Mouse (Mus musculus) limb, embryonic 12.5 days (tissue): ENCODE results near the gene Syn3. TPM values are rescaled to one million over a fixed set of nuclear protein-coding genes. Genes with fewer than 3 reads are reported as not detected.

ENCODE experiments used
- ATAC-seq: fragments of 200-750 bp; cut with Nextera tagmentation; 2 replicates; pipeline ENCODE4 v1.8.0; 2017; ENCODE audit warnings: low read depth, moderate TSS enrichment; ENCODE audit not compliant: insufficient number of reproducible peaks, insufficient read depth, low FRiP score, low TSS enrichment
- H3K27ac ChIP-seq: fragments of 300-500 bp; sonication (generic); 2 replicates; pipeline ENCODE4 v1.5.1; 2016; ENCODE audit warnings: mild to moderate bottlenecking, moderate library complexity
- H3K27me3 ChIP-seq: fragments of 300-500 bp; sonication (generic); 2 replicates; pipeline ENCODE4 v1.6.1; 2016; ENCODE audit warnings: mild to moderate bottlenecking, moderate library complexity
- H3K36me3 ChIP-seq: fragments of 300-500 bp; sonication (generic); 2 replicates; pipeline ENCODE4 v1.6.1; 2016; ENCODE audit warnings: mild to moderate bottlenecking, moderate library complexity
- H3K4me1 ChIP-seq: fragments of 300-500 bp; sonication (generic); replicated peaks from 2 replicates; pipeline ENCODE4 v1.6.1; 2016
- H3K4me2 ChIP-seq: fragments of 300-500 bp; sonication (generic); 2 replicates; pipeline ENCODE4 v1.6.1; 2016; ENCODE audit warnings: mild to moderate bottlenecking, moderate library complexity
- H3K4me3 ChIP-seq: fragments of 300-500 bp; sonication (generic); replicated peaks from 2 replicates; pipeline ENCODE4 v1.5.1; 2016; ENCODE audit warnings: mild to moderate bottlenecking
- H3K9ac ChIP-seq: fragments of 300-500 bp; sonication (generic); replicated peaks from 2 replicates; pipeline ENCODE4 v1.6.1; 2016; ENCODE audit warnings: mild to moderate bottlenecking, moderate library complexity
- H3K9me3 ChIP-seq: fragments of 300-500 bp; sonication (generic); 2 replicates; pipeline ENCODE4 v1.6.1; 2016; ENCODE audit warnings: mild to moderate bottlenecking, moderate library complexity
- WGBS: fragments of 180-500 bp; shearing (Covaris S2); methylation state at CpG from one replicate; pipeline ENCODE4 v1.1.7; 2016; 5-methylcytosine and 5-hydroxymethylcytosine counted together
- polyA plus RNA-seq: library from polyadenylated mRNA; unstranded; fragments of >200 nt; fragmentation: Nextera tagmentation; extraction: Ambion mirVana; gene quantifications from 2 replicates; pipeline ENCODE4 v1.2.1, GENCODE M21; 2016

Syn3 gene
- polyA plus RNA-seq, 1 experiment from 2014 or later, result 4.1 TPM

DNA sequence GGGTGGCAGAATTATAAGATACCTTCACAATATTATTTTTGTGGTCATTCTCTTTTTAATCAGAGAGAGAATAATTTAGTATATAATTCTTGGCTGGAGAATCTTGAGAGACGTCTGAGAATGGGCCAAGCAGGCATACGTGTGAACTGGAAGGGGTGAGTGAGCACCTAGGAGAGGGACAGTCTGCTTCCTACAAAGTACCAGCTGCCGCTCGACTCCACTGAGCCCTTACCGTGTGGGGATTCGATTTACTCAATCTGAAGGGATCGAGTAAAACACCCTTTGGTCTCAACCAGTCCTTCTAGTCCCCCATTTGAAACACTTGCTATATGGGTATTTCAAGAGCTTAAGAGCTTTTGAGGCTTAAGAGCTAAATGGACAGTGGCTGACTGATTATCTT, 296.9 kb downstream of the Syn3 start:
- Histone ChIP-seq H3K4me2 (no peak overlapping the region), H3K36me3 (no peaks in the 10 kb centered on the region), H3K9me3 (no peaks in the 10 kb centered on the region), H3K4me1 (peaks cover 6% of the 10 kb centered on the region; the same call in 1 of the 2 replicates), H3K27ac (no peak overlapping the region), H3K27me3 (no peaks in the 10 kb centered on the region), H3K4me3 (no peak overlapping the region), H3K9ac (no peak overlapping the region)
- WGBS, result 84% methylated on average over 7 of the region's 7 CpGs
- no peak for ATAC-seq

- no peaks in the 10 kb centered on the region for H3K27me3 ChIP-seq
- H3K4me2 ChIP-seq, result no peak overlapping the region
- WGBS, result 53% methylated on average over 3 of the region's 3 CpGs
- H3K27ac ChIP-seq, result no peak overlapping the region
- H3K4me3 ChIP-seq, result no peak overlapping the region
- no peak for ATAC-seq
- no peaks in the 10 kb centered on the region for H3K9me3 ChIP-seq
- H3K36me3 ChIP-seq, result no peaks in the 10 kb centered on the region
- H3K9ac ChIP-seq, result no peak overlapping the region
- H3K4me1 ChIP-seq, result peaks cover 6% of the 10 kb centered on the region; the same call in 1 of the 2 replicates
Observed at GRCm38 (mm10) chr10:86201006-86201405, 297.7 kb downstream of the Syn3 start.

DNA sequence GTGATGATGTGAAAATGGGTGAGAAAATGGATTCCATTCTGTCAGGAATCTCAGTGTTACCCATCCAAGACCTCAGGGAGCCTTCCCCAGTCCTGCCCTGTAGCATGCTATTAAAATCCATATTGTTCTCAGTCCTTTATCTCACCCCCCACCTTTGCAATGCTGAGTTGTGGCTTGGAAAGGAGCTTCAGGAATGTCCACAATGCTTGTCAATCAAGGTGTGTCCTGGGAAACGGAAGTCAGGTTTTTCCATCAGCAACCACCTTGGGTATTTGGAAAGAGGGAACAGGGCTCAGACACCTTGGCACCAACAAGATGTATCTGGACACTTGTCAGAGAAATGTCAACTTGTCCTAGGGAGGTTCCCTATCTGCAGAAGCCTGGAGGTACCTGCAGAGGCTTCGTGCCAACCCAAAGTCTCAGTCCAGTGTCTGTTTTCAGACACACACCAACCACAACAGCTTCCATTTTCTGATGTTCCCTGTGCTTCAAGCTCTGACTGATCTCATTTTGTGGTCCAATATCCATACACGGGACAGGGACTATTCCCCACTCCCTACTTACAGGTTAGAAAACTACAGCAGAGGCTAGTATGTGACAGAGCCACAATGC, 302.2 kb downstream of the Syn3 start:
- 81% methylated on average over 3 of the region's 3 CpGs for WGBS
- Histone ChIP-seq H3K27ac (no peak overlapping the region), H3K9me3 (no peaks in the 10 kb centered on the region), H3K4me1 (peaks cover 22% of the 10 kb centered on the region), H3K36me3 (no peaks in the 10 kb centered on the region), H3K9ac (no peak overlapping the region), H3K4me2 (no peak overlapping the region), H3K4me3 (no peak overlapping the region), H3K27me3 (no peaks in the 10 kb centered on the region)
- ATAC-seq, result no peak

DNA sequence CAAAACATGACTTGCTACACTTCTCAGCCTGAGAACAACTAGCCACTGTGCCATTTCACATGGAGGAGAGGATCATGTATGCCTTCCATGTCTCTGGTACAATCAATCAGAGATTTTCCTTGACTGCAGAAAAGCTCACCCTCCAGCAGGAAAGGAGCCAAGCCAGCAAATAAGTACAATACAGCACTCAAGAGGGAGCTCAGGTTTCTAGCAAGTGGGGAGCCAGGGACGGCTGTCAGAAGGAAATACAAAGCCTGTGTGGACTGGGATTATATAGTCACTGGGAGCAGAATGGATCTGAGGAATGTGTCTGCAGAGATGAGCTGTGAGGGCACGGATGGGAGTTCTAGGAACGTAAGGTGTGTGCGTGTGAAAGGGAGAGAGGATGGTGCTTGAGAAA, 304.0 kb downstream of the Syn3 start:
- 67% methylated on average over 4 of the region's 4 CpGs for WGBS
- H3K4me3 ChIP-seq, result no peak overlapping the region
- H3K27me3 ChIP-seq, result no peaks in the 10 kb centered on the region
- peaks cover 16% of the 10 kb centered on the region for H3K4me1 ChIP-seq
- no peaks in the 10 kb centered on the region for H3K36me3 ChIP-seq
- ATAC-seq, result no peak
- peak overlapping the region; percentile 41; the same call in 1 of the 2 replicates for H3K27ac ChIP-seq
- H3K9me3 ChIP-seq, result no peaks in the 10 kb centered on the region
- H3K9ac ChIP-seq, result no peak overlapping the region
- no peak overlapping the region for H3K4me2 ChIP-seq

GRCm38 (mm10) chr10:86193863-86194434, 304.7 kb downstream of the Syn3 start:
- Histone ChIP-seq H3K9ac (no peak overlapping the region), H3K4me3 (no peak overlapping the region), H3K27me3 (no peaks in the 10 kb centered on the region), H3K9me3 (no peaks in the 10 kb centered on the region), H3K4me2 (no peak overlapping the region), H3K27ac (peak overlapping the region; percentile 41; the same call in 1 of the 2 replicates), H3K4me1 (peaks cover 16% of the 10 kb centered on the region), H3K36me3 (no peaks in the 10 kb centered on the region)
- no peak for ATAC-seq
- WGBS, result 55% methylated on average over 4 of the region's 4 CpGs

DNA sequence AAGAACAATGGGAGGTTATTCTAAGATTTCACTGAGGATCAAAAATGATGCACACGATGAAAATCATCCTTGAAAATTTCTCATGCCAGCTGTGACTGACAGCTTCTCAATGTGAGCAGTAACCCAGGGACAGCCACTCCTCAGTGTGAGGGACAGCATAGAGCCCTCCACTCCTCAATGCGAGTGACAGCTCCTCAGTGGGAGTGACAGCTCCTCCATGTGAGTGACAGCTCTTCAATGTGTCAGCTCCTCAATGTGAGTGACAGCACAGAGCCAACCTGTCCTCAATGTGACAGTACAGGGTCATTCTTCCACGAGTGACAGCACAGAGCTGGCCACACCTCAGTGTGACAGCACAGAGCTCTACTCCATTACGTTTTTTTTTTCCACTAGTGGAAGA, 310.1 kb downstream of the Syn3 start:
- no peaks in the 10 kb centered on the region for H3K27me3 ChIP-seq
- no peak overlapping the region for H3K4me3 ChIP-seq
- H3K27ac ChIP-seq, result no peak overlapping the region
- H3K4me1 ChIP-seq, result peaks cover 7% of the 10 kb centered on the region
- 83% methylated on average over 4 of the region's 4 CpGs for WGBS
- ATAC-seq, result no peak
- no peaks in the 10 kb centered on the region for H3K9me3 ChIP-seq
- no peak overlapping the region for H3K9ac ChIP-seq
- no peak overlapping the region for H3K4me2 ChIP-seq
- no peaks in the 10 kb centered on the region for H3K36me3 ChIP-seq

- Histone ChIP-seq H3K4me2 (no peak overlapping the region), H3K9me3 (no peaks in the 10 kb centered on the region), H3K9ac (no peak overlapping the region), H3K4me1 (peaks cover 13% of the 10 kb centered on the region), H3K27me3 (no peaks in the 10 kb centered on the region), H3K4me3 (no peak overlapping the region), H3K36me3 (no peaks in the 10 kb centered on the region), H3K27ac (no peak overlapping the region)
- ATAC-seq, result no peak
- WGBS, result 85% methylated on average over 5 of the region's 5 CpGs
Observed at GRCm38 (mm10) chr10:86187881-86188280, 310.8 kb downstream of the Syn3 start.

DNA sequence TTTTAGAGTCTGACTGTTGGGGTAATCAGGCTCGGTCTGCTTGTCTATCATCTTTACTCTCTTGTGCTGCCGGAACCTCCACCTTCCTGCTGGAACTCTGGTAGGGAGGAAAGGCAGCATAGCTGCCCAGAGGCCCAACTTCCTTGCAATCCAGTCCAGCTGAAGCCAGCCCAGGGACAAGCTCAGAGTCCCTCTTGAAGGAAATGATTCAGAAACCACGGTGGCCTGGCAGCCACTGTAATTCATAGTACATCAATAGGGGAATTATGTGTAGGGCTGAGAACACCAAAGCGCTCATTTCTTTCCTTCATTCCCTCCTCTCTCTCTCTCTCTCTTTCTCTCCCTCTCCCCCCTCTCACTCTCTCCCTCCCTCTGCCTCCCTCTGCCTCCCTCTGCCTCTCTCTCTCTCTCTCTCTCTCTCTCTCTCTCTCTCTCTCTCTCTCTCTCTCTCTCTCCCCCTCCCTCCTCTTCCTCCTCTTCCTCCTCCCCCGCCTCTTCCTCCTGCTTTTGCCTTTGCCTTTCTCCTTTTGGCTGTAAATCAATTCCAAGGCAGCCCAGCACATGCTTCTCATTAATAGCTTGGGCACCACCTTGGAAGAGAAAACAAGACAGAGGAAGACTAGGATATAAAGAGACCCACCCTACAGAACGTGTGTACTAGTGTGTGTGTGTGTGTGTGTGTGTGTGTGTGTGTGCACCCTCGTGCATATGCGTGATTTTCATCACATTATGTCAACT, 315.4 kb downstream of the Syn3 start:
- WGBS, result 33% methylated on average over 8 of the region's 8 CpGs
- no peak for ATAC-seq
- Histone ChIP-seq H3K4me2 (no peak overlapping the region), H3K4me1 (peaks cover 21% of the 10 kb centered on the region), H3K27ac (peak overlapping the region; percentile 47), H3K4me3 (no peak overlapping the region), H3K36me3 (no peaks in the 10 kb centered on the region), H3K9me3 (no peaks in the 10 kb centered on the region), H3K27me3 (no peaks in the 10 kb centered on the region), H3K9ac (no peak overlapping the region)

- no peak overlapping the region for H3K27ac ChIP-seq
- no peak overlapping the region for H3K4me3 ChIP-seq
- no peak overlapping the region for H3K9ac ChIP-seq
- H3K27me3 ChIP-seq, result no peaks in the 10 kb centered on the region
- H3K9me3 ChIP-seq, result no peaks in the 10 kb centered on the region
- no peak for ATAC-seq
- H3K4me1 ChIP-seq, result peaks cover 18% of the 10 kb centered on the region
- WGBS, result 44% methylated on average over 3 of the region's 3 CpGs
- H3K4me2 ChIP-seq, result no peak overlapping the region
- no peaks in the 10 kb centered on the region for H3K36me3 ChIP-seq
Observed at GRCm38 (mm10) chr10:86182183-86182805, 316.4 kb downstream of the Syn3 start.

- Histone ChIP-seq H3K4me2 (no peak overlapping the region), H3K27ac (no peak overlapping the region), H3K9ac (no peak overlapping the region), H3K9me3 (no peaks in the 10 kb centered on the region), H3K36me3 (no peaks in the 10 kb centered on the region), H3K4me3 (no peak overlapping the region), H3K4me1 (no peaks in the 10 kb centered on the region; the same call in 1 of the 2 replicates), H3K27me3 (no peaks in the 10 kb centered on the region)
- WGBS, result 83% methylated on average over 2 of the region's 2 CpGs
- ATAC-seq, result no peak
Observed at GRCm38 (mm10) chr10:86176411-86176810, 322.3 kb downstream of the Syn3 start.

DNA sequence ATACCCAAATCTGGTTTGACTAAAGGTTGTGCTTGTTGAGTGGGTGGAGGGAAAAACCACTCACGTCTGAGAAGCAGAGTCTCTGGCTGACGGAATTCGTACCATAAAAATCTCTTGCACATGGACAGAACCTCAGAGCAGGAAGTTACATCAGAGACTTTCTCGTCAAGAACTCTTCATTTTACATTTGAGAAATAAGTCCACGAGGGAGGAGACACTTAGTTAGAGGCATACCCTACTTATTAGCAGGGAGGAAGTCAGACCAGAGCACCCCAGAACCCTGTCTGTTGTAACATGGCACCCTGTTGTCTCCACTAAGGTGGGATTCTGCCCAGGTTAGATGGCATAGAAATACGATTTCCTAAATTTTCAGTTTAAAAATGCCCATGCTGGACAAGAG, 324.7 kb downstream of the Syn3 start:
- no peak overlapping the region for H3K9ac ChIP-seq
- no peak overlapping the region for H3K4me2 ChIP-seq
- WGBS, result 67% methylated on average over 6 of the region's 6 CpGs
- no peaks in the 10 kb centered on the region for H3K36me3 ChIP-seq
- no peaks in the 10 kb centered on the region for H3K9me3 ChIP-seq
- no peaks in the 10 kb centered on the region for H3K27me3 ChIP-seq
- H3K27ac ChIP-seq, result no peak overlapping the region
- no peaks in the 10 kb centered on the region for H3K4me1 ChIP-seq
- no peak for ATAC-seq
- no peak overlapping the region for H3K4me3 ChIP-seq
